Mouse (Mus musculus): Measurements from ENCODE around the gene Thap11. TPM values are rescaled to one million over a fixed set of nuclear protein-coding genes. Genes with fewer than 3 reads are reported as not detected.

The Thap11 gene
- polyA plus RNA-seq, 1 experiment from 2014 or later = 19.6 TPM

GRCm38 (mm10) chr8:105860143-105860981, 5.4 kb downstream of the Thap11 start, which contains the start of gene Nutf2:
Gene Nutf2 (plus strand): TSS chr8:105860580.
- no peak; the same call in 1 of the 2 replicates for TF ChIP-seq EP300 (IDR thresholded peaks at IDR 0.05; ENCODE audit: low read depth)
- no peak for TF ChIP-seq CTCF (IDR thresholded peaks at IDR 0.05; ENCODE audit: low read depth)
- peak; percentile 95 for ATAC-seq
- peaks cover 56% of the 10 kb centered on the region for H3K4me1 ChIP-seq (ENCODE audit: insufficient read depth)

GRCm38 (mm10) chr8:105861951-105862350, 7.0 kb downstream of the Thap11 start:
- ATAC-seq (no peak), DNase-seq (no peak)
- Histone ChIP-seq H3K9ac (replicated peaks) (peak overlapping the region; percentile 96), H3K4me2 (ENCODE audit: low read depth, low read length) (peak overlapping the region; percentile 100), H3K36me3 (replicated peaks; ENCODE audit: insufficient read depth, low read length) (peaks cover 6% of the 10 kb centered on the region), H3K4me3 (ENCODE audit: low read depth, low read length) (peak overlapping the region; percentile 89), H3K4me1 (ENCODE audit: insufficient read depth) (peaks cover 45% of the 10 kb centered on the region), H3K27ac (ENCODE audit: low read depth) (peak overlapping the region; percentile 95; the same call in 1 of the 2 replicates), H3K9me3 (ENCODE audit: low read length) (no peaks in the 10 kb centered on the region), H3K27me3 (ENCODE audit: insufficient read depth, low read length) (no peaks in the 10 kb centered on the region)
- WGBS (ENCODE audit: insufficient replicate concordance) = 5% methylated on average over 1 of the region's 1 CpGs
- TF ChIP-seq EP300 (IDR thresholded peaks at IDR 0.05; ENCODE audit: low read depth) (no peak), CTCF (IDR thresholded peaks at IDR 0.05; ENCODE audit: low read depth) (peak; percentile 59)

More at GRCm38 (mm10) chr8:105860143-105860981, 5.4 kb downstream of the Thap11 start, which contains the start of gene Nutf2:
- H3K27ac ChIP-seq (ENCODE audit: low read depth) = peak within 1 kb of the TSS; percentile 95
- peak within 1 kb of the TSS; percentile 96 for H3K9ac ChIP-seq (replicated peaks)
- whole genome bisulfite sequencing (ENCODE audit: insufficient replicate concordance) = under 1% methylated on average over 41 of the region's 59 CpGs
- H3K4me3 ChIP-seq (ENCODE audit: low read depth, low read length) = peak within 1 kb of the TSS; percentile 89
- H3K4me2 ChIP-seq (ENCODE audit: low read depth, low read length) = peak within 1 kb of the TSS; percentile 100
- no peaks in the 10 kb centered on the region for H3K27me3 ChIP-seq (ENCODE audit: insufficient read depth, low read length)
- no peaks in the 10 kb centered on the region for H3K9me3 ChIP-seq (ENCODE audit: low read length)
- DNase-seq = peak; percentile 94
- H3K36me3 ChIP-seq (replicated peaks; ENCODE audit: insufficient read depth, low read length) = no peaks in the 10 kb centered on the region; the same call in 1 of the 2 replicates

GRCm38 (mm10) chr8:105866364-105867029, 11.6 kb downstream of the Thap11 start:
- ATAC-seq (no peak; the same call in 1 of the 2 replicates), DNase-seq (no peak)
- 70% methylated on average over 6 of the region's 6 CpGs for WGBS (ENCODE audit: insufficient replicate concordance)
- Histone ChIP-seq H3K4me2 (ENCODE audit: low read depth, low read length) (no peak overlapping the region), H3K27me3 (ENCODE audit: insufficient read depth, low read length) (no peaks in the 10 kb centered on the region), H3K9ac (replicated peaks) (no peak overlapping the region; the same call in 1 of the 2 replicates), H3K4me3 (ENCODE audit: low read depth, low read length) (no peak overlapping the region), H3K4me1 (ENCODE audit: insufficient read depth) (peaks cover 11% of the 10 kb centered on the region), H3K27ac (ENCODE audit: low read depth) (no peak overlapping the region), H3K36me3 (replicated peaks; ENCODE audit: insufficient read depth, low read length) (peaks cover 33% of the 10 kb centered on the region), H3K9me3 (ENCODE audit: low read length) (no peaks in the 10 kb centered on the region)
- peak; percentile 61 for TF ChIP-seq CTCF (IDR thresholded peaks at IDR 0.05; ENCODE audit: low read depth)
- TF ChIP-seq EP300 (IDR thresholded peaks at IDR 0.05; ENCODE audit: low read depth) = no peak

GRCm38 (mm10) chr8:105874301-105874700, 19.4 kb downstream of the Thap11 start:
- H3K4me2 ChIP-seq (ENCODE audit: low read depth, low read length) = no peak overlapping the region
- H3K4me3 ChIP-seq (ENCODE audit: low read depth, low read length) = no peak overlapping the region
- no peaks in the 10 kb centered on the region for H3K27me3 ChIP-seq (ENCODE audit: insufficient read depth, low read length)
- H3K9me3 ChIP-seq (ENCODE audit: low read length) = no peaks in the 10 kb centered on the region
- 83% methylated on average over 6 of the region's 6 CpGs for WGBS (ENCODE audit: insufficient replicate concordance)
- TF ChIP-seq EP300 (IDR thresholded peaks at IDR 0.05; ENCODE audit: low read depth) (no peak), CTCF (IDR thresholded peaks at IDR 0.05; ENCODE audit: low read depth) (no peak)
- ATAC-seq (no peak), DNase-seq (no peak)
- H3K9ac ChIP-seq (replicated peaks) = no peak overlapping the region
- no peak overlapping the region for H3K27ac ChIP-seq (ENCODE audit: low read depth)
- peaks cover 44% of the 10 kb centered on the region for H3K36me3 ChIP-seq (replicated peaks; ENCODE audit: insufficient read depth, low read length)
- no peaks in the 10 kb centered on the region; the same call in 1 of the 2 replicates for H3K4me1 ChIP-seq (ENCODE audit: insufficient read depth)

- peak within 1 kb of the TSS; percentile 16 for H3K27ac ChIP-seq (ENCODE audit: low read depth)
- H3K4me1 ChIP-seq (ENCODE audit: insufficient read depth) = peaks cover 11% of the 10 kb centered on the region
- H3K9ac ChIP-seq (replicated peaks) = peak within 1 kb of the TSS; percentile 80
- no peaks in the 10 kb centered on the region for H3K27me3 ChIP-seq (ENCODE audit: insufficient read depth, low read length)
- H3K4me2 ChIP-seq (ENCODE audit: low read depth, low read length) = peak within 1 kb of the TSS; percentile 92
- under 1% methylated on average over 45 of the region's 45 CpGs for WGBS (ENCODE audit: insufficient replicate concordance)
- DNase-seq = peak; percentile 90
- H3K4me3 ChIP-seq (ENCODE audit: low read depth, low read length) = peak within 1 kb of the TSS; percentile 68
- ATAC-seq = peak; percentile 92
- no peak for TF ChIP-seq CTCF (IDR thresholded peaks at IDR 0.05; ENCODE audit: low read depth)
- TF ChIP-seq EP300 (IDR thresholded peaks at IDR 0.05; ENCODE audit: low read depth) = peak; percentile 50; the same call in 1 of the 2 replicates
- H3K36me3 ChIP-seq (replicated peaks; ENCODE audit: insufficient read depth, low read length) = peaks cover 51% of the 10 kb centered on the region
- no peaks in the 10 kb centered on the region for H3K9me3 ChIP-seq (ENCODE audit: low read length)
Measured at GRCm38 (mm10) chr8:105880754-105881520, 26.0 kb downstream of the Thap11 start, which contains the start of gene Edc4. Gene Edc4 (plus strand): TSS chr8:105880881.

Data from liver, postnatal 0 days (tissue).